Mouse (Mus musculus) small intestine, adult 2 months (tissue): ENCODE measurements around the gene Cks1b.

Experiments used
- CTCF ChIP-seq: fragments of 200-500 bp; IDR thresholded peaks from 2 replicates; pipeline ENCODE4 v1.5.1; 2012; ENCODE audit warnings: low read depth, mild to moderate bottlenecking, control low read depth, inconsistent platforms, low read length, moderate library complexity, mixed read lengths; ENCODE audit not compliant: insufficient replicate concordance, insufficient read length; ENCODE audit errors: extremely low read depth
- POLR2A ChIP-seq: fragments of 200-500 bp; IDR thresholded peaks from 2 replicates; pipeline ENCODE4 v1.6.1; 2012; ENCODE audit warnings: low read depth, mild to moderate bottlenecking, control low read depth, inconsistent platforms, low read length, moderate library complexity

DNA sequence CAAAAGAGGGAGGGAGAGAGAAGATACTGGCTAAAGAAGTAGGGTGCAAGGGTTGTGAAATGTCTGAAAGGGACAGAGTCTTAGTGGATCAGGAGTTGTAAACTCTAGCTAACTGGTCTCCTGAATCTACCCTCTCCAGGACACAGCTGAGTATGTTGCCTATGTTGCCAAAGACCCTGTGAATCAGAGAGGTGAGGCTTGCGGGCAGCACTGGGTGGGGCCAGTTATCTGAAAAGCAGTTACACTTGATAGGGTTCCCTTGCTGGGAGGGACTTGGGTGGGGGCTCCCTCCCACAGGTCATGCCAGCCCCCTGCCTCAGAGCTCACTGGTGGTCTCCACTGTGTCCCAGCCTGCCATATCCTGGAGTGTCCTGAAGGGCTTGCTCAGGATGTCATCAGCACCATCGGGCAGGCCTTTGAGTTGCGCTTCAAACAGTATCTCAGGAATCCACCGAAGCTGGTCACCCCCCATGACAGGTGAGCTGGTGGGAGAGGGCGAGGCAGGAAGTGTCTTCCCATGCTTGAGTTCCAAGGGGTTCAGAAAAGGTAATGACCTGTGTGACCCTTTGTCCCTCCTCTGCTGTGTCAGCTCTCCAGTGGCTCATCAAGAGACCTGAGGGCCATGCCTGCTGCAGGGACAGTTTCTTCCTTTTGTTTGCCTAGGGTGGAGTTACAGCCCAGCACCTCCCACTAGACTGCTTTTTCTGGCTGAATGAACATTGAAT, 6.4 kb upstream of the Cks1b start:
- TF ChIP-seq CTCF (no peak), POLR2A (no peak)
